Mouse (Mus musculus): ENCODE results near the gene Rab30.

DNA sequence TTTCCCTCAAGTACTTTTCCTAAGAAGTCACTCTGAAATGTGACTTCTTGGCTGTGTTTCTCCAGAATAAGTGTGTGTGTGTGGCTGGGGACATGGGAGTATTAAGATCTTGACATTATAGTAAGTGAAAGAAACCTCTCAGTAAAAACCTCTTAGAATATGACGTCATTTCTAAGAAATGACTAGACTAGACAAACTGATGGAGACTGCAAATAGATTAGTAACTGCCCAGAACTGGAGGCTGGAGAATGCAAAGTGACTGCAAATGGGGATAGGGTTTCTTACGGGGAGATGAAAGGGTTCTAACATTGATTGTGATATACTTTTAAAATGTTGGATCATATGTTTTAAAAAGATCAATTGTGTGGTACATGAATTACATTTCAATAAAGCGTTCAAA lies 40.5 kb downstream of the Rab30 start:
- TF ChIP-seq CTCF (IDR thresholded peaks at IDR 0.05; ENCODE audit: insufficient read depth, low read length), result no peak
- TF ChIP-seq POLR2A (IDR thresholded peaks at IDR 0.05; ENCODE audit: borderline replicate concordance, extremely low read depth, low read depth, low read length), result no peak
